Mouse (Mus musculus) T-helper 17 cell (primary cell): ENCODE results near the gene Ddx56.
"Not testable (repeated sequence)": the region's sequence is repeated elsewhere in the genome, so short reads cannot be mapped to it uniquely, and the experiment has no call there.

Source experiments
- in situ Hi-C, 2 experiments: fragments of 300-600 bp; cut with MboI, MseI; formaldehyde crosslinking; loops; 1 replicate in 1 of 2; 2 replicates in 1 of 2; pipeline ENCODE4 v1.15.1; 2025; ENCODE audit warnings: high pct_unique_total_duplicates in 2 of 2

Gene Ddx56

DNA sequence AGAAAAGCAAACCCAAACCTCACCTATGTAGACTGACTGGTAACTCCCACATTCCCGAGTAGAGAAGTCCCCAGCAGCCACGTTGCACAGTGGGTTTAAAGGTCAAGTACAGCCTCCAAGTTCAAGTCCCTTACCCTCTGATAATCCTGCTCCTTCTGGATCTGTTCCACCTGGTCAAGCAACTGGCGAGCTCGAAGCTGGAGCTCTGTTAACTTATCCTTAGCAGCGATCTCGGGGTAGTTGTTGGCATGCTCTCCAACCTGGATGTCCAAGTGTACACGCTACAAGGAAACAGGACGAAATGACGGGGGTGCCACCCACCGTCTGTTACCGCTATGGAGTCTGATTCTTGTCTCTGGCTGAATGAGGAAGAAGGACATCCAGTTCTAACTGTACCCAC, 6.0 kb upstream of the Ddx56 start:
- in situ Hi-C loops = no loop called here

DNA sequence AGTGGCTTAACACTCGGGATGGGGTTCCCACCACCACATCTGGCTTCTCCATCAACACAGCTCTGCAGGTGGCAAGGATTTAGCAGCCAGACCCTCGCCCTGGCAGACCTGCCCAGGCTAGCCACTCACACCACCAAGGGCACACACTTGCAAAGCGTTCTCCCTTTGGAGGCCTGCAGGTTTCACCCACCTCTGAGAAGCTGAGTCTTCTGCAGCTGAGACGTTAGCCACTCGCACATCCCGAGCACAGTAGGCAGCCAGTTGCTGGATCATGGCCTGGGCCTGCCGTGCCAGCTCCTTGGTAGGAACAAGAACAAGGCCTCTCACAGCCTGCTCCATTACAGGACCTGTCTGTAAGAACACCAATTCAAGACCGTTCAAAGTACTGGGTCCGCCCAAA, 951 bp downstream of the Ddx56 start:
- in situ Hi-C loops = loop anchor here in 1 of 2 experiments (10.0 kb wide), 1 partner anchor 62 kb away; the partner anchor contains the start of genes A730071L15Rik and Nudcd3

DNA sequence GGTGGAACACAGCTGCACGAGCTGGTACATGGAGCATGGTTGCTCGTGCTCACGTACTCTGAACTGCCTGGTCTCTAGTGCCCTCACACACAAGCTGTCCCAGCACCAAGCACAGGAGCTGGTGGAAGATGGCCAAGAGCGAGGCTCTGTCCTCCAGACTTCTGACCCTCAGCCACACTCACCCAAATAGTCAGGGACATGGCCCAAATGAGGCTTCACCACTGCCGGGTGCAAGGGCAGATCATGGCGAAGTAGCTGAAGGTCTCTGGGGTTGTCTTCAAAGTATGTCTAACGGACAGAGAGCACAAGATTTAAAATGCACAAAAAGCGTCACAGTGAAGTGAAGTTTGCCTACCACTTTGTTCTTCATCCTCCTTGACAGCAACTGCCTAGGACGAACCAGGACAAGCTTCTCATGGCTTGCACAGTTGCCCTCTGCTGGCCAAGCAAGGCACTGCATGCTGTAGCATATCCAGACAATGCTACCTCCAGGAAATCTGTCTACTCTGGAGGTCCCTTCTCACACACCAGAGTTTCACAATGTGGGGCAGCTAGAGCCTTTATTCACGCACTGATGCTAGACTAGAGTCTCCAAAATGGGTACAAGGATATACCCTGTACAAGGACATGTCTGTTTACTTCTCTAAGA, 6.0 kb downstream of the Ddx56 start:
- in situ Hi-C loops = loop anchor here in 1 of 2 experiments (10.0 kb wide), 1 partner anchor 57 kb away; the partner anchor contains the start of genes A730071L15Rik and Nudcd3

DNA sequence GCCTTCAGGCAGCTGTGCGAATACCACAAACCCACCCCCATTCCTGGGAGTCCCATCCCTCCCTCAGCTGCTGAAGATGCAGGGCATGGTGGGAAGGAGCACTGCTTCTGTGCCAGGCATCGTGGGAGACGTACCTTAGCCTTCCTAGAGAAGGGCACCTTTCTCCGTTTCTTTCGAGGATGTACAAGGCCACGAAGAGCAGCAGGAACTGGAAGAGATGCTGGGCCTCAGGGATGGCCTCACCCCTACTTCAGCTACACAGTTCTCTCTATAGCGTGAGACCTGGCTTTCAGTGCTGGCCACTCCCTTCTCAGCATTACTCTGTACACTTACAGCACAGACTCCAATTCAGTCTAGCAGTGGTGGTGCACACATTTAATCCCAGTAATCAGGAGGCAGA, 8.2 kb downstream of the Ddx56 start:
- in situ Hi-C loops = no loop called here

DNA sequence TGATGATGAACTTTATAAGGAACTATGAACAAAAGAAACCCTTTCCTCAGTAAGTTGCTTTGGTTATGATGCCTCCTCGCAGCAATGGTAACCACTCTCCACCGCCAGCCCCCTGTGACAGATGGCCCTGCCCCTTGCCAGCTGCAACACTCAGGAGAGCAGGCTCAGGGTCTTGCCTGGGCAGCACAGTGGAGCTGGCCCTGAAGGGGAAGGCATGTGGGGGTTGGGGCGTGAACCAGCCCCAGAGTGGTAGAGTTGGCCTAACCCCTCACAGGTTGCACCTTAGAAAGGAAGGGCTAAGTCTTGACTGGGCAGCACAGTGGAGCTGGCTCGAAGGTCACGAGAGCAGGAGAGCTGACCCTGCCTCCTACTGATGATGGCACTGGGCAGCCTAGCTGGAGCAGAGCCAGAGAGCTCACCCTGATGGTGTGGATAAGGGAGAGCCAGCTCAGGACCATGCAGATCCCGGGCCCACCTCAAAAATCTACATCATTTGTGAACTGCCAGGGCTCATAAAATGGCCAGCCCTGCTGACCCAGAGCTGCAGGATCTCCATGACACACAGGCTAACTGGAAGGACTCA, 11.0 kb downstream of the Ddx56 start:
- in situ Hi-C loops = no loop called here

DNA sequence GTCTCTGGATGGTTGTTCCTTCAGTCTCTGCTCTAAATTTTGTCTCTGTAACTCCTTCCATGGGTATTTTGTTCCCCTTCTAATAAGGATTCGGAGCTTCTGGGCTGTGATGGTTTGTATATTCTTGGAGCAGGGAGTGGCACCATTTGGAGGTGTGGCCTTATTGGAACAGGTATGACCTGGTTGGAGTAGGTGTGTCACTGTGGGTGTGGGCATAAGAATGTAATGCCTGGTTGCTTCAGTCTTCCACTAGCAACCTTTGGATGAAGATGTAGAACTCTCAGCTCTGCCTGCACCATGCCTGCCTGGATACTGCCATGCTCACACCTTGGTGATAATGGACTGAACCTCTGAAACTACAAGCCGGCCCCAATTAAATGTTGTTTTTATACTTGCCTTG, 13.0 kb downstream of the Ddx56 start:
- in situ Hi-C loops = not testable (repeated sequence)

DNA sequence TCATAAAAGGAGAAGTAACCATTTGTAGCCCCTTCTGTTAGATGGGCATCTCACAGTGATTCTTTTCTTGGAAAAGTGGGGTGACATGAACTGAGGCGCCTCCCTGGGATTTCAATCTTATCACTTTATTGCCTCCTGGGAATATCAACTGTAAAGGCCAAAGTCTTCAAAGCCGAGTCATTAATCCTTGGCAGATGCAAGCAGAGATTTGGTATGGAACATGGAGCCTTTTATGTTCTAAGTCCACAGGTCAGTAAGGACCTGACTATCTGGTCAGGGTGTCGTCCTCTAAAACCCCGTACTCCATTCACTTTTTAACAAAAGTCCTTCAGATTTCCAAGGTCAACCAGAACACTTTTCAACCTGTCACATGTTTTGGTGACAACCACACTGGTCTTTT, 14.7 kb downstream of the Ddx56 start:
- in situ Hi-C loops = no loop called here

DNA sequence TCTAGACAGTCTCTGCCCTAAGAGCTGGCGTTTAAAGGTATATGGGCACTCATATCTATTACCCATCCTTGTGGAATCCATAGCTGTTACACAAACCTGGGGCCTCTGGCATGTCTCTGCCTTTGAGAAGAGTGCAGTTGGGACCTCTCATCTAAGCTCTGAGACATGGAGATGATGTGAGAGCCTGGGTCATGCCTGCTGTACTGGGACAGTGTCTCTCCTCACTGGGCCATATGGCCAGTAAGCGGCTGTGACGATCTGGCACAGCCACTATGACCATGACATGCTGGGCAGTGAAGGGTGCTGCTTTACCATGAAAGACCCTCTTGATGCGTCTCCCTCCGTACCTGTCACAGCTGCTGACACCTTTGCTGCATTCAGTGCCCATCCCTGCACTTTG, 15.3 kb downstream of the Ddx56 start:
- in situ Hi-C loops = no loop called here

DNA sequence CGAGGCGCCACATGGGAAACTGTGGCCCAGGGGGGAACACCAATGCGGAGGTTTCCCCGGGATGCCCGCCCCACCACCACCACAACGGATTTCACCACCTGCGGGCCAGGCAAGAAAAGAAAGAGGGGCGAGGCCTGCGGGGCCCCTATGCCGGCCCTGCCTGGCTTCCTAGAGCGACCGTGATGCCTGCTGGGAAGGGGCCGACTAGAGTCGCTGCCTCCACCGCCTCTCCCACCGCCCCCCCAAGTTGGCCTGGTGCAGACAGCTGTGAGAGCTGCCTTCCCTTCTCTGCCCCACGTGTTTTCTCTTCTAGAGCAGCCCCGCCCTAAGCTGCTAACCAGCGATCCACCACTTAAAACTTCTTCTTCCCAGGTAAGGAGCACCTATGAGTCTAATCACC, 22.9 kb downstream of the Ddx56 start:
- in situ Hi-C loops = no loop called here

DNA sequence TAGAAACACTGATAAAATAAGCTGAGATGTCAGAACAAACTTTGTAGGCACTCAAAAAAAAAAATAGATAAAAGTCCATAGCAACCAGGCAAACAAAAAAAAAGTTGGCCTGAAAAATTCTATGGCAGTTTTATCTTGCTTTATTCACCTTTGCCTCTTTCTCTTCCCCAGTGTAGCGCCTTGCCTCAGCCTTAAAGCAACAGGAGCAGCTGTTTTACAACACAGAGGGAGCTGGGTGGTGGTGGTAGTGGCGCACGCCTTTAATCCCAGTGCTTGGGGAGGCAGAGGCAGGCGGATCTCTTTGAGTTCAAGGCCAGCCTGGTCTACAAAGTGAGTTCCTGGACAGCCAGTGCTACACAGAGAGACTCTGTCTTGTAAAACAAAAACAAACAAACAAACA, 34.5 kb downstream of the Ddx56 start:
- in situ Hi-C loops = no loop called here

DNA sequence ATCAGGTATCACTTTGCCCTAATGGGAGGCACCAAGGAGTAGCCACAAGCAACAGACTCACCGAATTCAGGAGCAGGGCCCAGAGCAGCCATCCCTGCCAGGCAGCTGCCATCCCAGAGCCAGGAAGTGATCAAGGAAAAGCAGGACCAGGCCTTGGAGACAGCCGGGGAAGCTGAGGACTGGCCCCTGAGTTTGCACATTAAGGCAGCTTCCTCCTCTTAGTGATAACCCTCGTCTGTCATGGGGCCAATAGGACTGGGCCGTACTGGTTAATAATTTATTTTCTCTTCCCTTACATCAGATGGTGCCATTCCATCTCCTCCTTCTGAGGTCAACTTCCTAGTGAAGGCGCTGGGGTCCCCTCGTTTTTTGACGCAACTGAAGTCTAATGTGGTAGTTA, 37.6 kb downstream of the Ddx56 start, which contains the start of gene Npc1l1:
Npc1l1 (minus strand) TSS at position 132 of the 400 bp plus-strand sequence.
- in situ Hi-C loops = no loop called here

DNA sequence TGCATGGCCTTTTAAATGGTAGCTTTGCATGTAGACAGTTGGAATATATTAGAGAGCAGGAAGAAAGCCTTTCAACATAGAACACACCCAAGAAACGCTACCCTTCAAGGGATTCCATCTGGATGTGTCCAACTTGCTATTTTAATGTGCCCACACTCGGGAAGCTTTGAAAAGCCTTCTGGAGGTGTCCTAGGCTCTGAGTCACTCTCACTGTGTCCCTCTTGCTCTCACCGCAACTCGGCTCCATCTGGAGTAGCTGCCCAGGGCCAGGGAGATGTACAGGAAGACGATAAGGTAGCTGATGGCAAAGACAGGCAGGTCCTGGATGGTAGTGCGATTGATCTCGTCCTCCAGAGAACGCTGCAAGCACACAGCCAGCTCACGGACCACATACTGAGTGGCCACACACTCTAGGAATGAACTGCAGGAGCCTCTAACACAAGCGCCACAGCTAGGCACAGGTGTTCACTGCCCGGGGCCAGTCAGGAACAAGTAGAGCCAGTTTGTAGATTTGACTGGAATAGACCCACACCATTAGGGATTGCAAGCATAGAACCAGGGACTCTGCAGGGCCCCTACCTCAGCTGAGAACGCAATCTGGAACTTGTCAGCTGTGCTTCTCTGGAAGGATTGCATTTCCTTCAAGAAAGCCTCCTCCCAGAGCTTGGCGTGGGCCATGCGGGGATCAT, 42.9 kb downstream of the Ddx56 start:
- in situ Hi-C loops = no loop called here

DNA sequence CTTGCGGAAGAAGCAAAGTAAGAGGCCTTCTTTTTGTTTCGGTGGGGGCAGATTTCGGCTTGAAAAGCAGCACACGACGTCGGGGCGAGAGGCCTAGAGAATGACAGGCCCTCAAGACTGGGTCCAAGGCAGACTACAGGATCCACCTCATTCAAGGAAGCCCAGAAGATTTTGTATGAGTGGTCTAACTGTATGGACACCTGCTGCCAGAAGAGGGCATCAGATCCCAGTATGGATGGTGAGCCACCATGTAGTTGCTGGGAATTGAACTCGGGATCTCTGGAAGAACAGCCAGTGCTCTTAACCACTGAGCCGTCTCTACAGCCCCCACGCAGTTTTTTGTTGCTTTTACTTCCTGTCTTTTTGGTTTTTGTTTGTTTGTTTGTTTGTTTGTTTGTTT, 45.4 kb downstream of the Ddx56 start:
- in situ Hi-C loops = no loop called here

DNA sequence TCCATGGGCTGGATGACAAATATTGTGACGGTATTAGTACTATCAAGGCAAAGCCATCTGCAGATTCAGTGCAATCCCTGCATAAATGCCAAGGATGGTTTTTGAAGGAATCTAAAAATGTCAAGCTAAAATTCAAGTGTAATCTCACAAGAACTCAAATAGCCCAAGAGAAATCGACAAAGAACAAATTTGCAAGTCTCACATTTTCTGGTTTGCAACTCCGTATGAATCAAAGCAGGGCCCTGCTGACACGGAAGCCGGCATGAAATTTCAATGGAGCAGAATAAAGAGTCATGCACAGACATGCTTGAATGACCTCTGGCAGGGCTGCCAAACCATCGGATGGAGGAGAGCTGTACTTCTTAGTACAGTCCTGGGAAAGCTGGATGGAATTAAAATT, 47.6 kb downstream of the Ddx56 start:
- in situ Hi-C loops = no loop called here

DNA sequence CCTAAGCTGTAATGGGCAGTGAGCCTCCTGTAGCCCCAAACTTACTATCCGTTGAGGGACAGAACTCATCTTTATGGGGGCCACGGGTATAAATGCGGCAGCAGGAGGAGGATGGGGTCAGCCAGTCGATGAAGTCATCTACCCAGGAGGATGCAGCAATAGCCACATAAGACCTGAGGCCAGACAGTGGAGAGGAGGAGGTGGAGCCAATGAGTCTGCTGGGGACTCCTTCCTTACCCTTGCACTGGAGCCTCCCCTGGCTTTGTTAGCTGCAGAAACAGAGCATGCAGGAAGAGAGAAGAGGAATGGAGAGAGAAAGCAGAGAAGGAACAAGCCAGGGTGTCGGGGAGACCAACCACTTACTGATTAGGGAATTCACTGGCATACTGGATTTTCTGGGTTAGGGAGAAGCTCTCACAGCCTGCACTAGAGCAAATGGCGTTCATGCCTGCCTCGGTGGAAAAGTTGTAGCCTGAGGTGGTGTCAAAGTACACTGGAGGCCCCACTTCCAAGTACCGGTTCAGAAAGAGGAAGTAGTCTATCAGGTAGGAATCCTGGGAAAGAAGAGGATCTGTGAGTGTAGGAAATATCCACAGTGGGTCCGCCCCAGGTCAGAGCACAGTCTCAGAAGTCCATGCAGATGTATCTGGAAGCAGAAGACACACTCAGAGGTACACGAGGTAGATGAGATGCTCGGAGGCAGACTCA, 49.2 kb downstream of the Ddx56 start:
- in situ Hi-C loops = no loop called here

DNA sequence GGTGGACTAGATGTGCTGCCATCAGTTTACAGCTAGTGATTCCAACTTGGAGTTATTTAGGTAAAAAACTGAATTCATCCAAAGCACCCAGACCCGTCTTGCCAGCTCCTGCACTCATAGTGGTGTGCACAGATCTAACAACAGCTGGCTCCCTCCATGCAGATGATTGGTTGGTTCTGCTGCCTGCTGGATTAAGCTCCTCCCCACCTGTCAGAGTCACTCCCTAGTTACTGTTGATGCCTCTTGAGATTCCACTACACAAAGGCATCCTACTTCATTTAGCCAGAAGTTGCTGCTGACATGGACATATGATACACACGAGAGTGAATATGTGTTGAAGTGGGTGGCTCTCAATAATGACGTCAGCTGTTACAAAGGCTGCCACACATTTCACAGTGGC, 50.7 kb downstream of the Ddx56 start:
- in situ Hi-C loops = no loop called here
